Mouse (Mus musculus) embryonic facial prominence, embryonic 15.5 days (tissue): ENCODE data around the gene Cryab. TPM values are rescaled to one million over a fixed set of nuclear protein-coding genes. Genes with fewer than 3 reads are reported as not detected.

Source experiments
- ATAC-seq: fragments of 200-750 bp; cut with Nextera tagmentation; 2 replicates; pipeline ENCODE4 v1.8.0; 2017; ENCODE audit warnings: low read depth, moderate TSS enrichment; ENCODE audit not compliant: insufficient number of reproducible peaks, low FRiP score, low TSS enrichment
- H3K27ac ChIP-seq: fragments of 300-500 bp; sonication (generic); replicated peaks from 2 replicates; pipeline ENCODE4 v1.5.1; 2015; ENCODE audit warnings: mild to moderate bottlenecking, inconsistent platforms
- H3K27me3 ChIP-seq: fragments of 300-500 bp; sonication (generic); 2 replicates; pipeline ENCODE4 v1.6.1; 2015; ENCODE audit warnings: inconsistent platforms
- H3K36me3 ChIP-seq: fragments of 300-500 bp; sonication (generic); 2 replicates; pipeline ENCODE4 v1.6.1; 2015; ENCODE audit warnings: mild to moderate bottlenecking, inconsistent platforms
- H3K4me1 ChIP-seq: fragments of 300-500 bp; sonication (generic); 2 replicates; pipeline ENCODE4 v1.6.1; 2015; ENCODE audit warnings: inconsistent platforms
- H3K4me2 ChIP-seq: fragments of 300-500 bp; sonication (generic); replicated peaks from 2 replicates; pipeline ENCODE4 v1.6.1; 2015; ENCODE audit warnings: mild to moderate bottlenecking, inconsistent platforms
- H3K4me3 ChIP-seq: fragments of 300-500 bp; sonication (generic); replicated peaks from 2 replicates; pipeline ENCODE4 v1.5.1; 2015; ENCODE audit warnings: mild to moderate bottlenecking, inconsistent platforms
- H3K9ac ChIP-seq: fragments of 300-500 bp; sonication (generic); 2 replicates; pipeline ENCODE4 v1.6.1; 2015; ENCODE audit warnings: inconsistent platforms
- H3K9me3 ChIP-seq: fragments of 300-500 bp; sonication (generic); replicated peaks from 2 replicates; pipeline ENCODE4 v1.6.1; 2016; ENCODE audit warnings: inconsistent platforms
- WGBS: fragments of 180-500 bp; shearing (Covaris S2); methylation state at CpG from one replicate; pipeline ENCODE4 v1.1.7; 2015; 5-methylcytosine and 5-hydroxymethylcytosine counted together
- polyA plus RNA-seq: library from polyadenylated mRNA; unstranded; fragments of >200 nt; fragmentation: Nextera tagmentation; extraction: Ambion mirVana; gene quantifications from 2 replicates; pipeline ENCODE4 v1.2.1, GENCODE M21; 2015

Gene Cryab
- polyA plus RNA-seq, 1 experiment from 2014 or later: 139 TPM

DNA sequence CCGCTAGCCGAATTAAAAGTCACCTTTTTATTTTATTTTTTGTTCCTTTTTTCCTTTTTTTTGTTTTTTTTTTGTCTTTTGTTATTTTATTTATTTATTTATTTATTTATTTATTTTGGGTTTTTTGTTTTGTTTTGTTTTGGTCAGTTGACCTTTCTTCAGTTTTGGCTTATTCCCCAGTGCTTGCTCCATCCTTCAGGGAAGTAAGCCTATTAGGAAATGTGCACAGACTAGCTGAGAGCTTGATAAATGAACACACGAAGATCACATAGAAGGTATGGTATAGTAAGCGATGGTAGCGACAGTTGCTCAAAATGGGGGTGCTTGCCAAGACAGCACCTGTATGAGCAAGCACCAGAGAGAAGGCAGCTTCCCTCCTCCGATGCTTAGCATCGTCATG lies 46.5 kb downstream of the Cryab start:
- WGBS: 93% methylated on average over 7 of the region's 7 CpGs
- Histone ChIP-seq H3K36me3 (peaks cover 45% of the 10 kb centered on the region), H3K27ac (no peak overlapping the region), H3K9me3 (no peaks in the 10 kb centered on the region), H3K4me2 (no peak overlapping the region), H3K27me3 (no peaks in the 10 kb centered on the region), H3K9ac (no peak overlapping the region), H3K4me1 (no peaks in the 10 kb centered on the region), H3K4me3 (no peak overlapping the region)
- no peak for ATAC-seq

DNA sequence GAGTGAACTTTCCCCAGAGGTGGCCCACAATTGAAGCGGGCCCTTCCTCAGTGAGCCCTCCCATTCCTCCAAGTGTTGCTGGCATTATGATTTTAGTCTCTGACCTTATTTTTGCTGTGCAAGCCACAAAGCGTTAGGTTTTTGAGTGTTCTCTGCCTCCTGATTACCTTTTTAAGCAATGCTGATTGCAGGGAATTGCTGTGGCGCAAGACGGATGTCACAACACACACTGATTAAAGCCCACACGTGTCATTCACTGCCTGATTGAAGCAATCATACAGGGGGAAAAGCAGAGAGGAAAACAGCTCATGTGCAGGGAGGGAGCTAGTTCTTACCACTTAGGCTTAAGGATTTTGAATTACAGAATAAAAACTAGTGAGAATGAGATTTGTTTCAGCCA lies 47.2 kb downstream of the Cryab start:
- H3K27ac ChIP-seq: no peak overlapping the region
- no peak overlapping the region for H3K4me3 ChIP-seq
- WGBS: 78% methylated on average over 5 of the region's 5 CpGs
- peaks cover 49% of the 10 kb centered on the region for H3K36me3 ChIP-seq
- no peak for ATAC-seq
- H3K4me2 ChIP-seq: no peak overlapping the region
- H3K9ac ChIP-seq: no peak overlapping the region
- no peaks in the 10 kb centered on the region for H3K9me3 ChIP-seq
- no peaks in the 10 kb centered on the region for H3K27me3 ChIP-seq
- no peaks in the 10 kb centered on the region for H3K4me1 ChIP-seq

GRCm38 (mm10) chr9:50800985-50801384 lies 49.9 kb downstream of the Cryab start:
- Histone ChIP-seq H3K9ac (no peak overlapping the region), H3K27me3 (no peaks in the 10 kb centered on the region), H3K4me2 (no peak overlapping the region), H3K36me3 (peaks cover 50% of the 10 kb centered on the region), H3K4me3 (no peak overlapping the region), H3K27ac (no peak overlapping the region), H3K4me1 (no peaks in the 10 kb centered on the region), H3K9me3 (no peaks in the 10 kb centered on the region)
- WGBS: 59% methylated on average over 2 of the region's 2 CpGs
- no peak for ATAC-seq

DNA sequence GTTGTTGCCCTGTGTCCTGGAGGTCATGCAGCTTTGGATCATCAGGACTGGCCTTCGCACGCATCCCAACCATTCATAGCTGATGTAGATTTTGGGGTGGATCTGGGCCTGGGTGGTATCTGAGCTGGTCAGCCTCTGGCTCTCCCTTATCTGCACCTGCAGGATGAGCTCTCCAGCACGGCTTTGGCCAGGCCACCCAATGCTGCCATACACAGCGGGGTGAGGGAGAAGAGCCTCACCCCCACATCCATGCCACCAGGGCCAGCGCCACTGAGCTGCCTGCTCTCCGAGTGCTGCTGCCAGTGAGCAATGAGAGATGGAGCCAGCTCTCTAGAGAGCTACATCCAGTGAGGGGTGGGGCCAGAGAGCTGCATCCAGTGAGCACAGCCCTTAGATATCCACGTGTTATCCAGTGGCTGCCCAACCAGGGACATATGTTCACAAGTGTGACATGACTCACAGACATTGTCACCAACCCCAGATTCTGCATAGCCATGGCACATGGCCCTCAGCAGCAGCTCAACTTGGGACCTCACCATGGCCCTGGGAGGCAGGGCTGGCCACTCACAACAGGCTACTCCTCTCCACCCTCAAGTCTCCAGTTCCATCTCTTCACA lies 52.0 kb downstream of the Cryab start:
- WGBS: 88% methylated on average over 7 of the region's 7 CpGs
- no peak for ATAC-seq
- Histone ChIP-seq H3K9me3 (no peaks in the 10 kb centered on the region), H3K4me2 (no peak overlapping the region), H3K27ac (no peak overlapping the region), H3K4me1 (no peaks in the 10 kb centered on the region), H3K36me3 (peaks cover 60% of the 10 kb centered on the region), H3K9ac (no peak overlapping the region), H3K27me3 (no peaks in the 10 kb centered on the region), H3K4me3 (no peak overlapping the region)

Other genes starting within 250 kb of the Cryab start
- gene Pts, start 222.6 kb upstream of the Cryab start, polyA plus RNA-seq: 68.0 and 75.7 TPM in 2 replicates
- gene Il18, start 196.5 kb upstream of the Cryab start, polyA plus RNA-seq: 6.5 and 7.9 TPM in 2 replicates
- gene Bco2, start 196.1 kb upstream of the Cryab start, polyA plus RNA-seq: 0.08 and 0.52 TPM in 2 replicates
- gene Tex12, start 190.0 kb upstream of the Cryab start, polyA plus RNA-seq: not detected in 2 replicates
- 249 TPM in 2 replicates for gene Sdhd, start 147.5 kb upstream of the Cryab start, polyA plus RNA-seq
- 208 and 217 TPM in 2 replicates for gene Timm8b, start 147.4 kb upstream of the Cryab start, polyA plus RNA-seq
- 8.8 and 12.8 TPM in 2 replicates for gene Pih1d2, start 134.0 kb upstream of the Cryab start, polyA plus RNA-seq
- gene Nkapd1, start 133.9 kb upstream of the Cryab start, polyA plus RNA-seq: 23.1 and 25.2 TPM in 2 replicates
- 50.1 and 51.3 TPM in 2 replicates for gene Dlat, start 91.5 kb upstream of the Cryab start, polyA plus RNA-seq
- 13.7 and 17.2 TPM in 2 replicates for gene Dixdc1, start 11.8 kb upstream of the Cryab start, polyA plus RNA-seq
- gene 2310030G06Rik, start 4.8 kb upstream of the Cryab start, polyA plus RNA-seq: 9.5 TPM in 2 replicates
- 61.2 and 79.5 TPM in 2 replicates for gene Hspb2, start 1.0 kb downstream of the Cryab start, polyA plus RNA-seq
- gene Fdxacb1, start 16.9 kb downstream of the Cryab start, polyA plus RNA-seq: 10.8 and 11.3 TPM in 2 replicates
- gene Alg9, start 23.7 kb downstream of the Cryab start, polyA plus RNA-seq: 33.9 and 35.2 TPM in 2 replicates
- 39.9 and 51.9 TPM in 2 replicates for gene 1110032A03Rik, start 24.2 kb downstream of the Cryab start, polyA plus RNA-seq
- gene Ppp2r1b, start 94.0 kb downstream of the Cryab start, polyA plus RNA-seq: 54.3 and 58.9 TPM in 2 replicates